Mouse (Mus musculus) myocyte (in vitro differentiated cells): Measurements from ENCODE around the gene Btnl1. TPM values are rescaled to one million over a fixed set of nuclear protein-coding genes. Genes with fewer than 3 reads are reported as not detected.

Source experiments
- H3K27me3 ChIP-seq: one replicate; pipeline ENCODE4 v1.6.1; 2011; ENCODE audit not compliant: control insufficient read depth, insufficient read depth, insufficient read length
- H3K36me3 ChIP-seq: one replicate; pipeline ENCODE4 v1.6.1; 2011; ENCODE audit not compliant: control insufficient read depth, insufficient read depth
- H3K4me2 ChIP-seq: one replicate; pipeline ENCODE4 v1.6.1; 2011; ENCODE audit warnings: low read depth, control low read depth
- H3K4me3 ChIP-seq: one replicate; pipeline ENCODE4 v1.5.1; 2011; ENCODE audit warnings: mild to moderate bottlenecking, control low read depth, moderate library complexity
- H3K79me2 ChIP-seq: one replicate; pipeline ENCODE4 v1.6.1; 2011; ENCODE audit not compliant: control insufficient read depth, insufficient read depth
- H3ac ChIP-seq: one replicate; pipeline ENCODE4 v1.6.1; 2011; ENCODE audit not compliant: control insufficient read depth, insufficient read length
- CEBPB ChIP-seq: IDR thresholded peaks from 2 replicates; pipeline ENCODE4 v1.6.1; 2011; ENCODE audit warnings: mild to moderate bottlenecking, moderate library complexity; ENCODE audit not compliant: poor library complexity, insufficient read depth, severe bottlenecking
- E2F4 ChIP-seq: IDR thresholded peaks from one replicate; pipeline ENCODE4 v1.6.1; 2011; ENCODE audit warnings: mild to moderate bottlenecking, control low read depth, moderate library complexity; ENCODE audit not compliant: insufficient read depth
- MAX ChIP-seq: IDR thresholded peaks from one replicate; pipeline ENCODE4 v1.6.1; 2011; ENCODE audit warnings: low read depth, mild to moderate bottlenecking, control low read depth
- MYOD1 ChIP-seq, 3 experiments: IDR thresholded peaks; one replicate each; pipeline ENCODE4 v1.6.1; 2011; ENCODE audit warnings: control low read depth in 2 of 3, low read depth in 2 of 3, mild to moderate bottlenecking in 2 of 3, moderate library complexity in 1 of 3; ENCODE audit not compliant: insufficient read length in 2 of 3, control insufficient read depth in 1 of 3
- MYOG ChIP-seq, 3 experiments: IDR thresholded peaks; one replicate each; pipeline ENCODE4 v1.6.1; 2011; ENCODE audit warnings: control low read depth in 2 of 3, low read depth in 2 of 3, mild to moderate bottlenecking in 2 of 3; ENCODE audit not compliant: insufficient read length in 2 of 3, control insufficient read depth in 1 of 3, insufficient read depth in 1 of 3
- POLR2A ChIP-seq: IDR thresholded peaks from one replicate; pipeline ENCODE4 v1.6.1; 2011; ENCODE audit warnings: low read depth, mild to moderate bottlenecking, control low read depth, moderate library complexity; ENCODE audit not compliant: insufficient read length
- POLR2AphosphoS2 ChIP-seq: IDR thresholded peaks from one replicate; pipeline ENCODE4 v1.6.1; 2011; ENCODE audit warnings: low read depth, control low read depth; ENCODE audit not compliant: insufficient read length
- REST ChIP-seq: IDR thresholded peaks from one replicate; pipeline ENCODE4 v1.6.1; 2011; ENCODE audit warnings: mild to moderate bottlenecking, control low read depth, moderate library complexity; ENCODE audit not compliant: insufficient read depth, insufficient read length
- SRF ChIP-seq: IDR thresholded peaks from one replicate; pipeline ENCODE4 v1.6.1; 2011; ENCODE audit warnings: low read depth; ENCODE audit not compliant: control insufficient read depth, insufficient read length
- TCF12 ChIP-seq: IDR thresholded peaks from one replicate; pipeline ENCODE4 v1.6.1; 2011; ENCODE audit warnings: mild to moderate bottlenecking, control low read depth; ENCODE audit not compliant: poor library complexity, insufficient read depth, severe bottlenecking
- TCF3 ChIP-seq: IDR thresholded peaks from one replicate; pipeline ENCODE4 v1.6.1; 2011; ENCODE audit warnings: low read depth, control low read depth; ENCODE audit not compliant: insufficient read length
- USF1 ChIP-seq: IDR thresholded peaks from one replicate; pipeline ENCODE4 v1.6.1; 2011; ENCODE audit warnings: low read depth, mild to moderate bottlenecking, control low read depth, moderate library complexity
- polyA plus RNA-seq: library from polyadenylated mRNA; unstranded; fragments of >200 nt; fragmentation: generic; extraction: Trizol; gene quantifications from one replicate; pipeline ENCODE4 v1.2.1, GENCODE M21; 2012; ENCODE audit warnings: missing spikeins

The Btnl1 gene
- polyA plus RNA-seq, 1 experiment, result not detected

- no peaks in the 10 kb centered on the region for H3K36me3 ChIP-seq
- no peaks in the 10 kb centered on the region for H3K79me2 ChIP-seq
- TF ChIP-seq REST (no peak), CEBPB (no peak), MYOD1 (IDR thresholded peaks at IDR 0.05; ENCODE audit: control insufficient read depth in 1 of 3, insufficient read length in 2 of 3, low read depth in 2 of 3) (no peak), POLR2AphosphoS2 (no peak), TCF12 (no peak), POLR2A (no peak), E2F4 (no peak), TCF3 (no peak), MAX (no peak), USF1 (no peak), MYOG (IDR thresholded peaks at IDR 0.05; ENCODE audit: control insufficient read depth in 1 of 3, insufficient read depth in 1 of 3, insufficient read length in 2 of 3, low read depth in 2 of 3) (no peak), SRF (no peak)
- H3K4me3 ChIP-seq, result no peak overlapping the region
- no peak overlapping the region for H3K4me2 ChIP-seq
- H3K27me3 ChIP-seq, result no peaks in the 10 kb centered on the region
- H3ac ChIP-seq, result no peak overlapping the region
Measured at GRCm38 (mm10) chr17:34384699-34385098, 7.8 kb downstream of the Btnl1 start.

- no peak overlapping the region for H3K4me2 ChIP-seq
- peaks cover 5% of the 10 kb centered on the region for H3K27me3 ChIP-seq
- H3K4me3 ChIP-seq, result no peak overlapping the region
- no peaks in the 10 kb centered on the region for H3K36me3 ChIP-seq
- H3ac ChIP-seq, result no peak overlapping the region
- TF ChIP-seq POLR2AphosphoS2, result no peak
- no peaks in the 10 kb centered on the region for H3K79me2 ChIP-seq
Measured at GRCm38 (mm10) chr17:34386656-34387055, 9.7 kb downstream of the Btnl1 start.

- peaks cover 12% of the 10 kb centered on the region for H3K27me3 ChIP-seq
- no peak overlapping the region for H3ac ChIP-seq
- H3K4me3 ChIP-seq, result no peak overlapping the region
- no peak overlapping the region for H3K4me2 ChIP-seq
- no peaks in the 10 kb centered on the region for H3K79me2 ChIP-seq
- no peak for TF ChIP-seq E2F4
- no peak for TF ChIP-seq TCF12
- TF ChIP-seq POLR2AphosphoS2, result no peak
- no peak for TF ChIP-seq MYOD1 (IDR thresholded peaks at IDR 0.05; ENCODE audit: control insufficient read depth in 1 of 3, insufficient read length in 2 of 3, low read depth in 2 of 3)
- no peak for TF ChIP-seq MYOG (IDR thresholded peaks at IDR 0.05; ENCODE audit: control insufficient read depth in 1 of 3, insufficient read depth in 1 of 3, insufficient read length in 2 of 3, low read depth in 2 of 3)
- TF ChIP-seq CEBPB, result no peak
- TF ChIP-seq MAX, result no peak
- no peak for TF ChIP-seq REST
- TF ChIP-seq SRF, result no peak
- no peak for TF ChIP-seq POLR2A
- no peak for TF ChIP-seq USF1
- TF ChIP-seq TCF3, result no peak
- H3K36me3 ChIP-seq, result no peaks in the 10 kb centered on the region
Measured at GRCm38 (mm10) chr17:34388513-34388912, 11.6 kb downstream of the Btnl1 start.

- H3ac ChIP-seq, result no peak overlapping the region
- peaks cover 12% of the 10 kb centered on the region for H3K27me3 ChIP-seq
- no peaks in the 10 kb centered on the region for H3K36me3 ChIP-seq
- no peak overlapping the region for H3K4me2 ChIP-seq
- H3K79me2 ChIP-seq, result no peaks in the 10 kb centered on the region
- TF ChIP-seq SRF (no peak), E2F4 (no peak), REST (no peak), POLR2A (no peak), USF1 (no peak), POLR2AphosphoS2 (no peak), MAX (no peak)
- no peak overlapping the region for H3K4me3 ChIP-seq
Measured at GRCm38 (mm10) chr17:34391507-34391906, 14.6 kb downstream of the Btnl1 start.

- no peak for TF ChIP-seq USF1
- no peak for TF ChIP-seq CEBPB
- TF ChIP-seq TCF12, result no peak
- no peak for TF ChIP-seq E2F4
- no peak for TF ChIP-seq REST
- no peak for TF ChIP-seq MYOD1 (IDR thresholded peaks at IDR 0.05; ENCODE audit: control insufficient read depth in 1 of 3, insufficient read length in 2 of 3, low read depth in 2 of 3)
- no peak for TF ChIP-seq MAX
- TF ChIP-seq TCF3, result no peak
- TF ChIP-seq POLR2A, result no peak
- TF ChIP-seq POLR2AphosphoS2, result no peak
- no peak for TF ChIP-seq SRF
- no peak for TF ChIP-seq MYOG (IDR thresholded peaks at IDR 0.05; ENCODE audit: control insufficient read depth in 1 of 3, insufficient read depth in 1 of 3, insufficient read length in 2 of 3, low read depth in 2 of 3)
- no peak overlapping the region for H3ac ChIP-seq
Measured at GRCm38 (mm10) chr17:34392321-34392720, 15.4 kb downstream of the Btnl1 start.

More at GRCm38 (mm10) chr17:34392321-34392720, 15.4 kb downstream of the Btnl1 start:
- Histone ChIP-seq H3K36me3 (no peaks in the 10 kb centered on the region), H3K4me3 (no peak overlapping the region), H3K27me3 (peaks cover 12% of the 10 kb centered on the region), H3K4me2 (no peak overlapping the region), H3K79me2 (no peaks in the 10 kb centered on the region)
